Mouse (Mus musculus) neural tube, embryonic 14.5 days (tissue): ENCODE results near the gene Tent5c. TPM values are rescaled to one million over a fixed set of nuclear protein-coding genes. Genes with fewer than 3 reads are reported as not detected.

ENCODE experiments used
- ATAC-seq: fragments of 200-750 bp; cut with Nextera tagmentation; 2 replicates; pipeline ENCODE4 v1.8.0; 2017; ENCODE audit warnings: low read depth, mild to moderate bottlenecking, moderate TSS enrichment, moderate library complexity
- H3K27ac ChIP-seq: fragments of 300-500 bp; sonication (generic); 2 replicates; pipeline ENCODE4 v1.5.1; 2014; ENCODE audit warnings: low read depth, mild to moderate bottlenecking, control low read depth, low read length, moderate library complexity, mixed read lengths
- H3K27me3 ChIP-seq: fragments of 300-500 bp; sonication (generic); 2 replicates; pipeline ENCODE4 v1.6.1; 2014; ENCODE audit warnings: low read length; ENCODE audit not compliant: control insufficient read depth, insufficient read depth
- H3K36me3 ChIP-seq: fragments of 300-500 bp; sonication (generic); 2 replicates; pipeline ENCODE4 v1.6.1; 2014; ENCODE audit warnings: low read length, mixed read lengths; ENCODE audit not compliant: control insufficient read depth, insufficient read depth
- H3K4me1 ChIP-seq: fragments of 300-500 bp; sonication (generic); 2 replicates; pipeline ENCODE4 v1.6.1; 2014; ENCODE audit warnings: low read length; ENCODE audit not compliant: control insufficient read depth, insufficient read depth
- H3K4me2 ChIP-seq: fragments of 300-500 bp; sonication (generic); 2 replicates; pipeline ENCODE4 v1.6.1; 2014; ENCODE audit warnings: mild to moderate bottlenecking, low read depth, low read length, control low read depth
- H3K4me3 ChIP-seq: fragments of 300-500 bp; sonication (generic); 2 replicates; pipeline ENCODE4 v1.5.1; 2014; ENCODE audit warnings: low read depth, low read length, control low read depth, mixed read lengths
- H3K9ac ChIP-seq: fragments of 300-500 bp; sonication (generic); replicated peaks from 2 replicates; pipeline ENCODE4 v1.6.1; 2014; ENCODE audit warnings: low read depth, mild to moderate bottlenecking, control low read depth, low read length, mixed read lengths
- H3K9me3 ChIP-seq: fragments of 300-500 bp; sonication (generic); 2 replicates; pipeline ENCODE4 v1.6.1; 2016; ENCODE audit warnings: low read length; ENCODE audit not compliant: control insufficient read depth
- WGBS: fragments of 180-500 bp; shearing (Covaris S2); extraction: QIAGEN DNeasy Blood & Tissue Kit; methylation state at CpG from one replicate; pipeline ENCODE4 v1.1.7; 2014; 5-methylcytosine and 5-hydroxymethylcytosine counted together
- polyA plus RNA-seq: library from polyadenylated mRNA; unstranded; fragments of >200 nt; fragmentation: Nextera tagmentation; extraction: Ambion mirVana; gene quantifications from 2 replicates; pipeline ENCODE4 v1.2.1, GENCODE M21; 2014

The Tent5c gene
- polyA plus RNA-seq, 1 experiment from 2014 or later, result 3.2 TPM

- H3K9ac ChIP-seq, result no peak overlapping the region
- ATAC-seq, result no peak
- H3K27ac ChIP-seq, result no peak overlapping the region
- no peak overlapping the region for H3K4me3 ChIP-seq
- no peaks in the 10 kb centered on the region for H3K9me3 ChIP-seq
- H3K36me3 ChIP-seq, result no peaks in the 10 kb centered on the region
- H3K4me2 ChIP-seq, result no peak overlapping the region
- no peaks in the 10 kb centered on the region for H3K27me3 ChIP-seq
- H3K4me1 ChIP-seq, result no peaks in the 10 kb centered on the region
- 43% methylated on average over 1 of the region's 1 CpGs for WGBS
Measured at GRCm38 (mm10) chr3:100521626-100522025, 32.5 kb upstream of the Tent5c start.

- WGBS, result 88% methylated on average over 5 of the region's 5 CpGs
- H3K9ac ChIP-seq, result no peak overlapping the region
- ATAC-seq, result no peak
- H3K4me1 ChIP-seq, result no peaks in the 10 kb centered on the region
- no peak overlapping the region for H3K4me3 ChIP-seq
- H3K27me3 ChIP-seq, result no peaks in the 10 kb centered on the region
- H3K9me3 ChIP-seq, result no peaks in the 10 kb centered on the region
- H3K27ac ChIP-seq, result no peak overlapping the region
- no peak overlapping the region for H3K4me2 ChIP-seq
- no peaks in the 10 kb centered on the region for H3K36me3 ChIP-seq
Measured at GRCm38 (mm10) chr3:100515754-100516141, 26.6 kb upstream of the Tent5c start.

GRCm38 (mm10) chr3:100515093-100515753 lies 26.1 kb upstream of the Tent5c start:
- WGBS, result 76% methylated on average over 8 of the region's 8 CpGs
- ATAC-seq, result no peak
- Histone ChIP-seq H3K27ac (no peak overlapping the region), H3K4me2 (no peak overlapping the region), H3K9me3 (no peaks in the 10 kb centered on the region), H3K9ac (no peak overlapping the region), H3K4me1 (no peaks in the 10 kb centered on the region), H3K4me3 (no peak overlapping the region), H3K36me3 (no peaks in the 10 kb centered on the region), H3K27me3 (no peaks in the 10 kb centered on the region)

- H3K4me3 ChIP-seq, result no peak overlapping the region
- H3K4me2 ChIP-seq, result no peak overlapping the region
- no peak overlapping the region for H3K27ac ChIP-seq
- no peak overlapping the region for H3K9ac ChIP-seq
- no peaks in the 10 kb centered on the region for H3K4me1 ChIP-seq
- 79% methylated on average over 4 of the region's 4 CpGs for WGBS
- no peaks in the 10 kb centered on the region for H3K9me3 ChIP-seq
- no peaks in the 10 kb centered on the region for H3K36me3 ChIP-seq
- ATAC-seq, result no peak
- H3K27me3 ChIP-seq, result no peaks in the 10 kb centered on the region
Measured at GRCm38 (mm10) chr3:100507174-100507573, 18.1 kb upstream of the Tent5c start.

GRCm38 (mm10) chr3:100506715-100507114 lies 17.6 kb upstream of the Tent5c start:
- no peaks in the 10 kb centered on the region for H3K4me1 ChIP-seq
- no peaks in the 10 kb centered on the region for H3K36me3 ChIP-seq
- no peak overlapping the region for H3K4me3 ChIP-seq
- no peaks in the 10 kb centered on the region for H3K9me3 ChIP-seq
- no peak overlapping the region for H3K9ac ChIP-seq
- ATAC-seq, result no peak
- H3K27me3 ChIP-seq, result no peaks in the 10 kb centered on the region
- 80% methylated on average over 2 of the region's 2 CpGs for WGBS
- no peak overlapping the region for H3K4me2 ChIP-seq
- no peak overlapping the region for H3K27ac ChIP-seq

- Histone ChIP-seq H3K9me3 (no peaks in the 10 kb centered on the region), H3K27me3 (no peaks in the 10 kb centered on the region), H3K4me3 (no peak overlapping the region), H3K27ac (no peak overlapping the region), H3K4me2 (no peak overlapping the region), H3K4me1 (no peaks in the 10 kb centered on the region), H3K9ac (no peak overlapping the region), H3K36me3 (no peaks in the 10 kb centered on the region)
- 82% methylated on average over 6 of the region's 6 CpGs for WGBS
- no peak for ATAC-seq
Measured at GRCm38 (mm10) chr3:100503882-100504281, 14.8 kb upstream of the Tent5c start.

- H3K27me3 ChIP-seq, result no peaks in the 10 kb centered on the region
- no peak overlapping the region for H3K4me2 ChIP-seq
- H3K4me3 ChIP-seq, result no peak overlapping the region
- H3K9ac ChIP-seq, result no peak overlapping the region
- ATAC-seq, result no peak
- WGBS, result 85% methylated on average over 6 of the region's 6 CpGs
- H3K36me3 ChIP-seq, result no peaks in the 10 kb centered on the region
- H3K9me3 ChIP-seq, result no peaks in the 10 kb centered on the region
- no peak overlapping the region for H3K27ac ChIP-seq
- no peaks in the 10 kb centered on the region for H3K4me1 ChIP-seq
Measured at GRCm38 (mm10) chr3:100502516-100502915, 13.4 kb upstream of the Tent5c start.

GRCm38 (mm10) chr3:100501899-100502298 lies 12.8 kb upstream of the Tent5c start:
- Histone ChIP-seq H3K9me3 (no peaks in the 10 kb centered on the region), H3K27me3 (no peaks in the 10 kb centered on the region), H3K27ac (no peak overlapping the region), H3K9ac (no peak overlapping the region), H3K36me3 (no peaks in the 10 kb centered on the region), H3K4me2 (no peak overlapping the region), H3K4me1 (no peaks in the 10 kb centered on the region), H3K4me3 (no peak overlapping the region)
- no peak for ATAC-seq

- WGBS, result 74% methylated on average over 3 of the region's 3 CpGs
- Histone ChIP-seq H3K9me3 (no peaks in the 10 kb centered on the region), H3K4me3 (no peak overlapping the region), H3K9ac (no peak overlapping the region), H3K36me3 (no peaks in the 10 kb centered on the region), H3K27me3 (no peaks in the 10 kb centered on the region), H3K27ac (no peak overlapping the region), H3K4me1 (no peaks in the 10 kb centered on the region), H3K4me2 (no peak overlapping the region)
- ATAC-seq, result no peak
Measured at GRCm38 (mm10) chr3:100496081-100496480, 7.0 kb upstream of the Tent5c start.
